Mouse (Mus musculus) lung, embryonic 14.5 days (tissue): Measurements from ENCODE around the gene Celsr1. TPM values are rescaled to one million over a fixed set of nuclear protein-coding genes. Genes with fewer than 3 reads are reported as not detected.

Experiments used
- ATAC-seq: fragments of 200-750 bp; cut with Nextera tagmentation; 2 replicates; pipeline ENCODE4 v1.8.0; 2017; ENCODE audit warnings: mild to moderate bottlenecking, moderate TSS enrichment, moderate library complexity; ENCODE audit not compliant: insufficient read depth
- DNase-seq: peaks from one replicate; pipeline ENCODE4 v3.0.0-alpha.2; 2015
- H3K27ac ChIP-seq: fragments of 300-500 bp; sonication (generic); 2 replicates; pipeline ENCODE4 v1.5.1; 2014; ENCODE audit warnings: low read depth, mild to moderate bottlenecking, moderate library complexity
- H3K27me3 ChIP-seq: fragments of 300-500 bp; sonication (generic); 2 replicates; pipeline ENCODE4 v1.6.1; 2014; ENCODE audit warnings: low read length, control low read depth; ENCODE audit not compliant: insufficient read depth
- H3K36me3 ChIP-seq: fragments of 300-500 bp; sonication (generic); 2 replicates; pipeline ENCODE4 v1.6.1; 2014; ENCODE audit warnings: control low read depth; ENCODE audit not compliant: insufficient read depth
- H3K4me1 ChIP-seq: fragments of 300-500 bp; sonication (generic); 2 replicates; pipeline ENCODE4 v1.6.1; 2014; ENCODE audit warnings: antibody characterized with exemption, control low read depth; ENCODE audit not compliant: insufficient read depth
- H3K4me2 ChIP-seq: fragments of 300-500 bp; sonication (generic); 2 replicates; pipeline ENCODE4 v1.6.1; 2014; ENCODE audit warnings: mild to moderate bottlenecking
- H3K4me3 ChIP-seq: fragments of 300-500 bp; sonication (generic); 2 replicates; pipeline ENCODE4 v1.5.1; 2014; ENCODE audit warnings: low read depth, low read length
- H3K9ac ChIP-seq: fragments of 300-500 bp; sonication (generic); 2 replicates; pipeline ENCODE4 v1.6.1; 2014
- H3K9me3 ChIP-seq: fragments of 300-500 bp; sonication (generic); 2 replicates; pipeline ENCODE4 v1.6.1; 2016; ENCODE audit warnings: low read depth, low read length, control low read depth
- CTCF ChIP-seq: IDR thresholded peaks from 2 replicates; pipeline ENCODE4 v1.5.1; 2016; ENCODE audit warnings: antibody characterized with exemption, low read depth
- WGBS: fragments of 180-500 bp; shearing (Covaris S2); extraction: QIAGEN DNeasy Blood & Tissue Kit; methylation state at CpG from one replicate; pipeline ENCODE4 v1.1.7; 2014; 5-methylcytosine and 5-hydroxymethylcytosine counted together
- polyA plus RNA-seq: library from polyadenylated mRNA; unstranded; fragments of >200 nt; fragmentation: Nextera tagmentation; extraction: Ambion mirVana; gene quantifications from 2 replicates; pipeline ENCODE4 v1.2.1, GENCODE M21; 2014

Celsr1 gene
- polyA plus RNA-seq, 1 experiment from 2014 or later: 9.9 TPM

DNA sequence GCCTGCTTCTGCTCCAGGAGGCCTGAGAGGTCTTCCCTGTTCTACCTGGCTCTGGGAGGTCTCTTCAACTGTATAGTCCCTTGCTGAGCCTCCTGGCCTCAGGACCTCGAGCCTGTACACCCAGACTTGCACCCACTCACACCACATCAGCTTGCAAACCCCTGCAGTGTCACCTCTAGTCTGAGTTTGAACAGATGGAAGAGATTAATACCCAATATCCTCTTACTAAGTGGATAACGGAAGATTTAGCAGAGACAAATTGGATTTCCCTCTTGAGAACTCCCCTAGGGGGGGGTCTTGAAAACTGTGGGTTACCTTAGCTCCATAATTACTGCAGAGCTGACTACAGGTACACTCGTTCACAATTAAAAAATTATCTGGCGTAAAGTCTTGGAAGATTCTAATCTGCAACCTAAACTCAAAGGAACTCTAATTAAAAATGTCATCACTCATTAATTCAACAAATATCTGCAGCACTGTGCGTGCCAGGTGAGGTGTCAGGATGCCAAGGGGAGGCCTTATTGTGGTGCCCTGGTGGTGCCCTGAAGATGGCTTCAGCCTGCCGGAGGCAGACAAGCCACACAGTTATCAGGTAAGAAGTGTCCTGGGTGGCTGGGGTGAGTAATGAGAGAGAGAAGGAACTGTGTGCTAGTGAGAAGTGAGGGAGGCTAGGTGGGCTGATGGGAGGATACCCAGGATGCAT lies 38.5 kb downstream of the Celsr1 start:
- Histone ChIP-seq H3K9me3 (no peaks in the 10 kb centered on the region), H3K4me2 (no peak overlapping the region), H3K4me3 (no peak overlapping the region), H3K36me3 (no peaks in the 10 kb centered on the region), H3K4me1 (peaks cover 24% of the 10 kb centered on the region), H3K9ac (peak overlapping the region; percentile 23; the same call in 1 of the 2 replicates), H3K27ac (peak overlapping the region; percentile 94; the same call in 1 of the 2 replicates), H3K27me3 (no peaks in the 10 kb centered on the region)
- WGBS: 65% methylated on average over 6 of the region's 6 CpGs
- DNase-seq (no peak), ATAC-seq (no peak)
- no peak for TF ChIP-seq CTCF

DNA sequence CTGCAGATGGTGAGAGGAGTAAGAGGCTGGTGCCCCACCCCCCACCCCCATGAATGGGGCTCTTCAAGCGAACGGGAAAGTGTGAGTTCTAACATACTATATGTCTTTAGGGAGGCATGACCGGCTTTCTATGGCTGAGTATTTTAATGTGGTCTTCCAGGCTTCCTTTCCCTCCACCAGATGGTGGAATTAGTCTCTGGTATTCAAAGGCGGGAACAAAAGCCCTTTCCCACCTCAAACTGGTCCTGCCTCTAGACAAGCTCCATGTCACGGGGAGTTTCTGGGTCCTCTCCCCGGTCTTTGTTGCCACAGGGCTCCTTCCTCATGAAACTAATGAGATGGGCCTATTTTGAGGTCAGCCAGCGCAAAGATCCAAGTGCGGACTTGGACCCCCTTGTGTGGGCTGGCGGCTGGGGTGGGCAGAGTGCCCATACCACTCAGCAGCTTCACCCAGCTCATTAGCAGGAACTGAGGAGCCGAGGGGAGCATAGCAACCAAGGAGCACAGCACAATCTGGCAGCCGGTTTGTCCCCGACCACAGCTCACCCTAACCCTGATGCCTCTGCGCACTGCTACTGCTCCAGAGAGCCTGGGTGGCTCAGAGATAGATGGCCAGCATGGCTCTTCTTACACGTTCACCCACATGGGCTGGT lies 39.5 kb downstream of the Celsr1 start:
- Histone ChIP-seq H3K4me1 (peaks cover 24% of the 10 kb centered on the region), H3K36me3 (no peaks in the 10 kb centered on the region), H3K4me2 (peak overlapping the region; percentile 8; the same call in 1 of the 2 replicates), H3K4me3 (no peak overlapping the region), H3K9me3 (no peaks in the 10 kb centered on the region), H3K27ac (peak overlapping the region; percentile 94), H3K9ac (peak overlapping the region; percentile 23; the same call in 1 of the 2 replicates), H3K27me3 (no peaks in the 10 kb centered on the region)
- no peak for TF ChIP-seq CTCF
- 37% methylated on average over 14 of the region's 14 CpGs for WGBS
- DNase-seq: no peak
- peak; percentile 39; the same call in 1 of the 2 replicates for ATAC-seq

- no peak overlapping the region for H3K4me2 ChIP-seq
- H3K27ac ChIP-seq: peak overlapping the region; percentile 94
- H3K9ac ChIP-seq: no peak overlapping the region
- no peak for TF ChIP-seq CTCF
- DNase-seq: peak; percentile 47
- no peak overlapping the region for H3K4me3 ChIP-seq
- H3K4me1 ChIP-seq: peaks cover 24% of the 10 kb centered on the region
- H3K27me3 ChIP-seq: no peaks in the 10 kb centered on the region
- no peaks in the 10 kb centered on the region for H3K36me3 ChIP-seq
- ATAC-seq: peak; percentile 74
- no peaks in the 10 kb centered on the region for H3K9me3 ChIP-seq
Observed at GRCm38 (mm10) chr15:85993386-85993785, 40.2 kb downstream of the Celsr1 start.

- H3K4me2 ChIP-seq: no peak overlapping the region
- no peaks in the 10 kb centered on the region for H3K27me3 ChIP-seq
- no peak overlapping the region for H3K9ac ChIP-seq
- H3K4me1 ChIP-seq: peaks cover 24% of the 10 kb centered on the region
- no peaks in the 10 kb centered on the region for H3K36me3 ChIP-seq
- ATAC-seq (no peak), DNase-seq (peak; percentile 46)
- no peaks in the 10 kb centered on the region for H3K9me3 ChIP-seq
- H3K27ac ChIP-seq: peak overlapping the region; percentile 94
- no peak for TF ChIP-seq CTCF
- 22% methylated on average over 3 of the region's 3 CpGs for WGBS
- no peak overlapping the region for H3K4me3 ChIP-seq
Observed at GRCm38 (mm10) chr15:85992125-85992495, 41.5 kb downstream of the Celsr1 start.

- no peak for TF ChIP-seq CTCF
- H3K9ac ChIP-seq: no peak overlapping the region
- no peaks in the 10 kb centered on the region for H3K27me3 ChIP-seq
- ATAC-seq (no peak), DNase-seq (peak; percentile 44)
- H3K4me2 ChIP-seq: no peak overlapping the region
- 68% methylated on average over 5 of the region's 5 CpGs for WGBS
- no peak overlapping the region for H3K4me3 ChIP-seq
- no peaks in the 10 kb centered on the region for H3K36me3 ChIP-seq
- peak overlapping the region; percentile 58 for H3K27ac ChIP-seq
- no peaks in the 10 kb centered on the region for H3K9me3 ChIP-seq
- peaks cover 23% of the 10 kb centered on the region for H3K4me1 ChIP-seq
Observed at GRCm38 (mm10) chr15:85991453-85992124, 42.0 kb downstream of the Celsr1 start.

- Histone ChIP-seq H3K27ac (peak overlapping the region; percentile 58), H3K9me3 (no peaks in the 10 kb centered on the region), H3K4me1 (peaks cover 19% of the 10 kb centered on the region), H3K4me2 (no peak overlapping the region), H3K4me3 (no peak overlapping the region), H3K36me3 (no peaks in the 10 kb centered on the region), H3K9ac (no peak overlapping the region), H3K27me3 (no peaks in the 10 kb centered on the region)
- DNase-seq (no peak), ATAC-seq (no peak)
- TF ChIP-seq CTCF: no peak
- 79% methylated on average over 17 of the region's 17 CpGs for WGBS
Observed at GRCm38 (mm10) chr15:85990696-85991443, 42.7 kb downstream of the Celsr1 start.
